In the genomic region with DNA sequence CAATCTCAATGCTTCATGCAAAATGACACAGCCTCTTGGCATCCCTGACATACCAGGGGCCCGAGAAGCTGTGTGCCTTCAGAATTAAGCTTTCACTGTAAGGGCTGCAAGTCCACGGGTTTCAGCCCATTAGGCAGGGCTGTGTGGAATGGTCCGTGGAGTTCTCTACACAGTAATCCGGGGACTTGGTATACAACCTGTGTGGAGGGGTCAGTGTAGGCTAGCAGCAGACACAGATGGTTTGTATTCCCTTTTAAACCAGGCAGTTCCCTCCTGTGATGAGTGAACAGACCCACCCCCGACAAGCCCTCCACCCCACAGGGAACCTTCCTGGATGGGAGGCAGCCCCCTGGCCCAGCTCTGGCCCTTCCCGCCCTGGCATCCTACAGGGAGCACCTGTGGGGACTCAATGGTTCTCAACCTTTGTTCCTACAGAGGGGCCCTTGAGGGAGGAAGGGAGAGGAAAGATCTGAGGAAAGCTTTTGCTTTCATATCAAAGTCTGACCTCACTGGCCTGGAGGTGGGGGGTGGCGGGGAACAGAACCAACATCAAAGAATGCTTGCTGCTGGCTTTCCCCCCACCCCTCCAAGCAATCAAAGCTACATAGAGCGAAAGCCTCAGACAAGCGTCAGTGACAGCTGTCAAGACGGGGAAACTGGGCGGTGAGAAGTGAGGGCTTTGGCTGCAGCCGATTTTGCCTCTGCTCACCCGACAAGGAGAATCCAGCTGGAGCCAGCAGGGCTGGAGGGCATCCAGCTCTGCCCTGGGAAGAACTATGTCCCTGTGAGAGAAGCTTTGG, we compare ENCODE assay signal across 9 mouse cellular contexts.
DNase-seq lines count a peak whose midpoint lies in the region; ATAC-seq lines count a peak whose summit lies in the region.
"Had no signal": no experiment of that assay in that cellular context is flagged by ENCODE, and none has a peak within 500 bp of the region (broad histone marks: within the 10 kb centered on the region; RNA-seq: fewer than 3 reads in every experiment).

No protein-coding gene starts in this region.

- no peak overlapping the region for H3K9ac ChIP-seq in hindbrain, embryonic 13.5 days
- H3K9ac ChIP-seq in lung, embryonic 16.5 days (ENCODE audit: low read length) = peak overlapping the region; percentile 42

- no peaks in the 10 kb centered on the region for H3K9me3 ChIP-seq in embryonic facial prominence, embryonic 10.5 days
- no peaks in the 10 kb centered on the region for H3K9me3 ChIP-seq in hindbrain, embryonic 13.5 days
- no peaks in the 10 kb centered on the region for H3K9me3 ChIP-seq in lung, embryonic 16.5 days (ENCODE audit: control insufficient read depth, low read length)

- DNase-seq in cerebellum, postnatal 10 days = peak; percentile 33 to 41
- DNase-seq in cerebellum, adult 18-20 months = no peak
- DNase-seq in embryonic facial prominence, embryonic 10.5 days (ENCODE audit: low spot score) = peak; percentile 49
- no peak for DNase-seq in left cerebral cortex, adult 9 months (ENCODE audit: low spot score in 2 of 2)
- no peak for DNase-seq in left cerebral cortex, adult 8-10 months (ENCODE audit: low spot score in 2 of 2)

- H3K4me3 ChIP-seq in embryonic facial prominence, embryonic 10.5 days = no peak overlapping the region
- no peak overlapping the region for H3K4me3 ChIP-seq in hindbrain, embryonic 13.5 days
- H3K4me3 ChIP-seq in lung, embryonic 16.5 days (ENCODE audit: low read length) = no peak overlapping the region
- H3K4me3 ChIP-seq: left cerebral cortex, adult 2 months had no signal

- H3K36me3 ChIP-seq in embryonic facial prominence, embryonic 10.5 days (replicated peaks) = peaks cover 35% of the 10 kb centered on the region
- H3K36me3 ChIP-seq in hindbrain, embryonic 13.5 days = no peaks in the 10 kb centered on the region
- H3K36me3 ChIP-seq in lung, embryonic 16.5 days (ENCODE audit: control insufficient read depth, insufficient read depth, low read length) = peaks cover 7% of the 10 kb centered on the region

- 19% methylated on average over 13 of the region's 13 CpGs for WGBS in embryonic facial prominence, embryonic 10.5 days
- WGBS in hindbrain, embryonic 13.5 days = 12% methylated on average over 13 of the region's 13 CpGs
- WGBS in lung, embryonic 16.5 days = 17% methylated on average over 13 of the region's 13 CpGs

- peak overlapping the region; percentile 46 for H3K27ac ChIP-seq in embryonic facial prominence, embryonic 10.5 days (replicated peaks)
- no peak overlapping the region for H3K27ac ChIP-seq in hindbrain, embryonic 13.5 days
- H3K27ac ChIP-seq in lung, embryonic 16.5 days (ENCODE audit: low read length) = peak overlapping the region; percentile 32
- H3K27ac ChIP-seq: left cerebral cortex, adult 2 months had no signal

- H3K4me2 ChIP-seq in hindbrain, embryonic 13.5 days = no peak overlapping the region
- H3K4me2 ChIP-seq in lung, embryonic 16.5 days (ENCODE audit: low read depth, low read length) = no peak overlapping the region

- no peaks in the 10 kb centered on the region; the same call in 1 of the 2 replicates for H3K27me3 ChIP-seq in embryonic facial prominence, embryonic 10.5 days (replicated peaks; ENCODE audit: low read depth, poor library complexity, severe bottlenecking)
- H3K27me3 ChIP-seq in hindbrain, embryonic 13.5 days = 0 out of 2 replicates have a peak, but pooled peaks cover 3% of the 10 kb centered on the region
- no peaks in the 10 kb centered on the region for H3K27me3 ChIP-seq in lung, embryonic 16.5 days (ENCODE audit: control insufficient read depth, insufficient read depth, low read depth, low read length)

- peaks cover 70% of the 10 kb centered on the region for H3K4me1 ChIP-seq in embryonic facial prominence, embryonic 10.5 days
- peaks cover 30% of the 10 kb centered on the region for H3K4me1 ChIP-seq in hindbrain, embryonic 13.5 days (replicated peaks)
- peaks cover 49% of the 10 kb centered on the region for H3K4me1 ChIP-seq in lung, embryonic 16.5 days (replicated peaks; ENCODE audit: control insufficient read depth, insufficient read depth, low read length)

- ATAC-seq in hindbrain, embryonic 13.5 days (ENCODE audit: low FRiP score) = peak; percentile 30; the same call in 1 of the 2 replicates
- peak; percentile 39; the same call in 1 of the 2 replicates for ATAC-seq in lung, embryonic 16.5 days (ENCODE audit: low read depth)
- no peak for ATAC-seq in CD4-positive, CD25-positive, alpha-beta regulatory T cell, adult 4 months

Comparison
In these comparisons a context has a peak if more than half of its experiments do, and no peak if none do; other contexts are left out.
1. DNase-seq: peak in cerebellum, postnatal 10 days (2 of 2) and embryonic facial prominence, embryonic 10.5 days (single experiment); none in cerebellum, adult 18-20 months (0 of 2), left cerebral cortex, adult 9 months (0 of 2) and left cerebral cortex, adult 8-10 months (0 of 2).